Mouse (Mus musculus) kidney, embryonic 16.5 days (tissue): ENCODE results near the gene Ltbp3. TPM values are rescaled to one million over a fixed set of nuclear protein-coding genes. Genes with fewer than 3 reads are reported as not detected.
"Not testable (repeated sequence)": the region's sequence is repeated elsewhere in the genome, so short reads cannot be mapped to it uniquely, and the experiment has no call there.

Source experiments
- ATAC-seq: fragments of 200-750 bp; cut with Nextera tagmentation; 2 replicates; pipeline ENCODE4 v1.8.0; 2017; ENCODE audit warnings: moderate TSS enrichment; ENCODE audit not compliant: low FRiP score, low TSS enrichment
- H3K27ac ChIP-seq: fragments of 300-500 bp; sonication (generic); 2 replicates; pipeline ENCODE4 v1.5.1; 2014; ENCODE audit warnings: low read length
- H3K27me3 ChIP-seq: fragments of 300-500 bp; sonication (generic); 2 replicates; pipeline ENCODE4 v1.6.1; 2014; ENCODE audit warnings: low read length, control low read depth, mixed read lengths; ENCODE audit not compliant: insufficient read depth
- H3K36me3 ChIP-seq: fragments of 300-500 bp; sonication (generic); 2 replicates; pipeline ENCODE4 v1.6.1; 2014; ENCODE audit warnings: low read length, control low read depth, mixed read lengths; ENCODE audit not compliant: insufficient read depth
- H3K4me1 ChIP-seq: fragments of 300-500 bp; sonication (generic); 2 replicates; pipeline ENCODE4 v1.6.1; 2014; ENCODE audit warnings: low read length, control low read depth, mixed read lengths; ENCODE audit not compliant: insufficient read depth
- H3K4me2 ChIP-seq: fragments of 300-500 bp; sonication (generic); replicated peaks from 2 replicates; pipeline ENCODE4 v1.6.1; 2014; ENCODE audit warnings: low read depth, low read length
- H3K4me3 ChIP-seq: fragments of 300-500 bp; sonication (generic); 2 replicates; pipeline ENCODE4 v1.5.1; 2014; ENCODE audit warnings: mild to moderate bottlenecking, low read length
- H3K9ac ChIP-seq: fragments of 300-500 bp; sonication (generic); replicated peaks from 2 replicates; pipeline ENCODE4 v1.6.1; 2014; ENCODE audit warnings: low read length
- H3K9me3 ChIP-seq: fragments of 300-500 bp; sonication (generic); 2 replicates; pipeline ENCODE4 v1.6.1; 2016; ENCODE audit warnings: low read length, control low read depth
- WGBS: fragments of 180-500 bp; shearing (Covaris S2); extraction: QIAGEN DNeasy Blood & Tissue Kit; methylation state at CpG from one replicate; pipeline ENCODE4 v1.1.7; 2014; 5-methylcytosine and 5-hydroxymethylcytosine counted together
- polyA plus RNA-seq: library from polyadenylated mRNA; unstranded; fragments of >200 nt; fragmentation: Nextera tagmentation; extraction: Ambion mirVana; gene quantifications from 2 replicates; pipeline ENCODE4 v1.2.1, GENCODE M21; 2015

Ltbp3 gene
- polyA plus RNA-seq, 1 experiment from 2014 or later: 21.5 TPM

DNA sequence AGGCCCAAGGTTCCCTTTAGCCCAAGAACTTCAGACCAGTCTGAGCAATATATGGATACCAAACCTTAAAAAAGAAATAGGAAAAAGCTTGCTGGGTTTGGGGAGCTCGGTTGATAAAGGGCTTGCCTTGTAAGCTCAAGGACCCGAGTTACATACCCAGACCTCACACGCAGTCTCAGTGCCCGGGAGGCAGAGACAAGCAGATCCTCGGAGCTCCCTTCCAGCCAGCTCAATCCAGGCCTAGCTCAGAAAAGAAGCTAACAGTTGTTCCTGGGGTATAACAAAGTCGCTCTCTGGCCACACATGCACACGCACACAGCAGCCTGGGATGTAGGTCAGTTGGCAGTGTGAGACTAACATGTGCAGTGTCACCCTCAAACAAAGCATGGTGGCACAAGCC lies 47.2 kb downstream of the Ltbp3 start:
- WGBS: 89% methylated on average over 7 of the region's 7 CpGs
- Histone ChIP-seq H3K4me1 (peaks cover 6% of the 10 kb centered on the region; the same call in 1 of the 2 replicates), H3K36me3 (no peaks in the 10 kb centered on the region), H3K9ac (no peak overlapping the region; the same call in 1 of the 2 replicates), H3K4me3 (no peak overlapping the region), H3K27me3 (no peaks in the 10 kb centered on the region), H3K9me3 (no peaks in the 10 kb centered on the region), H3K4me2 (no peak overlapping the region), H3K27ac (no peak overlapping the region)
- ATAC-seq: no peak

DNA sequence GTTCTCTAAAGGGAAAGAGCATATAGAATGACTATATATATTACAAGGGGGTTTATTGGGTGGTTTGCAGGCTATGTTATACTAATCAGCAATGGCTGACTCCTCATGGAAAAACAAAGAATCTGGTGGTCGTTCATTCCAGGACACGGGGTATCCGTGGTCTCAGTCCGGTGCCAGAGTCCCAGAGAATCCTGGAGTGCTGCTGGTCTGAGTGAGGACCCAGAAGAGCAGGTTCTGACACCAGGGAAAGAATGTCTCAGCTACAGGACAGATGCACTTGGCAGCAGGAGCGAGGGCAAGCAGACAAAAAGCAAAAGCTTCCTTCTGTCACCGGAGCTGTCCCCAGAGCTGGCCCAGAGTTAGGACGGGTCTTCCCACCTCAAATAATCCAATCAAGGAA lies 47.9 kb downstream of the Ltbp3 start:
- 80% methylated on average over 7 of the region's 7 CpGs for WGBS
- no peak overlapping the region for H3K27ac ChIP-seq
- ATAC-seq: no peak

DNA sequence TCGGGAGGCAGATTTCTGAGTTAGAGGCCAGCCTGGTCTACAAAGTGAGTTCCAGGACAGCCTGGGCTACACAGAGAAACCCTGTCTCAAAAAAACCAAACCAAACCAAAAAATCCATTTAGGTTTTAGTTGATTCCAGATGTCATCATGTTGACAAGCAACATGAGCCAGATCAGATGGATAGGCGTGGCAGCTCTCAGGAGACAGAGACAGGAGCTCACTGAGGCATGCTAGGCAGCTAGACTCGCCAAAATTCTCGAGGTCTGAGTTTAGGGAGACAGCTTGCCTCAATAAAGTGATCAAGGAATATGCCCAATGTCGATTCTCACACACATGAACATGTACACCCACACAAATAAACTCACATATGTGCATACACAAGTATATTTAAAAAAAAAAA lies 48.4 kb downstream of the Ltbp3 start:
- H3K9ac ChIP-seq: no peak overlapping the region
- no peaks in the 10 kb centered on the region for H3K27me3 ChIP-seq
- H3K36me3 ChIP-seq: no peaks in the 10 kb centered on the region
- H3K4me3 ChIP-seq: no peak overlapping the region
- ATAC-seq: no peak
- peaks cover 6% of the 10 kb centered on the region; the same call in 1 of the 2 replicates for H3K4me1 ChIP-seq
- H3K27ac ChIP-seq: no peak overlapping the region
- no peak overlapping the region for H3K4me2 ChIP-seq
- WGBS: 64% methylated on average over 5 of the region's 5 CpGs
- no peaks in the 10 kb centered on the region for H3K9me3 ChIP-seq

More for the DNA sequence above, 47.9 kb downstream of the Ltbp3 start:
- Histone ChIP-seq H3K4me2 (no peak overlapping the region), H3K4me1 (peaks cover 6% of the 10 kb centered on the region; the same call in 1 of the 2 replicates), H3K4me3 (no peak overlapping the region), H3K9ac (no peak overlapping the region), H3K36me3 (no peaks in the 10 kb centered on the region), H3K27me3 (no peaks in the 10 kb centered on the region), H3K9me3 (no peaks in the 10 kb centered on the region)

DNA sequence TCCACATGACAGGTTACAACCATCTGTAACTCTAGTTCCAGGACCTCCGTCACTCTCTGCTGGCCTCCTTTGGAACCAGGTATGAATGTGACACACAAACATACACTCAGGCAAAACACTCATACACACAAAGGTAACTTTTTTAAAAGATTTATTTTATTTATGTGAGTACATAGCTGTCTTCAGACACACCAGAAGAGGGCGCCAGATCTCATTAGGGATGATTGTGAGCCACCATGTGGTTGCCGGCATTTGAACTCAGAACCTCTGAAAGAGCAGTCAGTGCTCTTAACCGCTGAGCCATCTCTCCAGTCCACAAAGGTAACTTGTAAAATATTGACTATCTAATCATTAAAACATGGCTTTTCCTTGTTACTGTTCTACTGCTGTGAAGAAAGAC lies 50.6 kb downstream of the Ltbp3 start:
- Histone ChIP-seq H3K9me3 (no peaks in the 10 kb centered on the region), H3K4me2 (no peak overlapping the region), H3K9ac (no peak overlapping the region), H3K4me1 (peaks cover 11% of the 10 kb centered on the region), H3K27ac (no peak overlapping the region), H3K36me3 (peaks cover 11% of the 10 kb centered on the region), H3K4me3 (no peak overlapping the region), H3K27me3 (no peaks in the 10 kb centered on the region)
- no peak for ATAC-seq
- 73% methylated on average over 4 of the region's 4 CpGs for WGBS

DNA sequence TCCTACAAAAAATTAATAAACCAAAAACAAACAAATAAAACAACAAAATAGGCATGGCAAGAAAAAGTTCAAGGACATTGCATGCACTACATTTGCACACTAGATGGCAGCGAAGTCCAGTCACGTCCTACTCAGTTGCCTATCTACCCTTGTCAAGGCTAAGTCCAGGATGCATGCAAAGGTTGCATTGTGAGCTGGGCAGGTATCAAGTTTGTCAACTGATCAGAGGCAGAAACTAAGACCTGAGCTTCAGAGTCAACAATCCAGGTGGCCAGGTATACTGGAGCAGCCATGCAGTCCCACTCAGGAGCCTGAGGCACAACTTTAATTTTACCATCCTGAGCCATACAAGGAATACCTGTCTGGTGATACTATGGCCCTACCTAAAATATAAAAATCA lies 52.4 kb downstream of the Ltbp3 start:
- 3% methylated on average over 2 of the region's 2 CpGs for WGBS
- H3K4me1 ChIP-seq: peaks cover 22% of the 10 kb centered on the region
- H3K4me3 ChIP-seq: no peak overlapping the region
- no peaks in the 10 kb centered on the region for H3K27me3 ChIP-seq
- H3K36me3 ChIP-seq: peaks cover 29% of the 10 kb centered on the region
- no peak overlapping the region for H3K4me2 ChIP-seq
- ATAC-seq: peak; percentile 64
- no peak overlapping the region for H3K9ac ChIP-seq
- no peaks in the 10 kb centered on the region for H3K9me3 ChIP-seq
- no peak overlapping the region for H3K27ac ChIP-seq

DNA sequence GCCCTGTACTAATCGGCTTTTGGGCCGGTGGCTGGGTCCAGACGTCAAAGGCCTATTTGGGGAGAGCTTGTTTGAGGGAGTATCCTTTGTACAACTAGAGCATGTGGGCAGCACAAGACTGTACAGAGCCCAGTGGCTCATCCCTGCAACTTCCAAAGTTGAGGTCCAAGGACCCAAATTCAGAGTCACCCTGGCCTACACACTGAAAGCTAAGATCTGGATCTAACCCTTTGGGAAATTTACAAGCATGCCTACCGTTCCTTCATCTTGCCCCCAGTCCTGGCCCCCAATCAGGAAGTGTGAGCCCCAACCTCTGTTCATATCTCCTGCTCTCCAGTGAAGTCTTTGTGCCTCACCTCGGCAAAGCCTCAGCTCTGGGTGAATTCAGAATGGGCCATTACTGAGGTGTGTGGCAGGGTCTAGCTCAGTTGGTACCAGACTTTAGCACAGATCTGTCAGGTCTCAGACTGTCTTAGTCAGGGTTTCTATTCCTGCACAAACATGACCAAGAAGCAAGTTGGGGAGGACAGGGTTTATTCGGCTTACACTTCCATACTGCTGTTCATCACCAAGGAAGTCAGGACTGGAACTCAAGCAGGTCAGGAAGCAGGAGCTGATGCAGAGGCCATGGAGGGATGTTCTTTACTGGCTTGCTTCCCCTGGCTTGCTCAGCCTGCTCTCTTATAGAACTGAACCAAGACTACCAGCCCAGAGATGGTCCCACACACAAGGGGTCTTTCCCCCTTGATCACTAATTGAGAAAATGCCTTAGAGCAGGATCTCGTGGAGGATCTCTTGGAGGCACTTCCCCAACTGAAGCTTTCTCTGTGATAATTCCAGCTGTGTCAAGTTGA lies 53.4 kb downstream of the Ltbp3 start:
- not testable (repeated sequence) for H3K9ac ChIP-seq, H3K27me3 ChIP-seq, H3K9me3 ChIP-seq, H3K4me2 ChIP-seq
- H3K27ac ChIP-seq: peak overlapping the region; percentile 46
- 16% methylated on average over 7 of the region's 7 CpGs for WGBS
- peaks cover 22% of the 10 kb centered on the region for H3K4me1 ChIP-seq
- H3K36me3 ChIP-seq: peaks cover 33% of the 10 kb centered on the region
- peak; percentile 67 for ATAC-seq
- H3K4me3 ChIP-seq: 0 out of 2 replicates have a peak overlapping the region, but pooled peaks have one; percentile 1

DNA sequence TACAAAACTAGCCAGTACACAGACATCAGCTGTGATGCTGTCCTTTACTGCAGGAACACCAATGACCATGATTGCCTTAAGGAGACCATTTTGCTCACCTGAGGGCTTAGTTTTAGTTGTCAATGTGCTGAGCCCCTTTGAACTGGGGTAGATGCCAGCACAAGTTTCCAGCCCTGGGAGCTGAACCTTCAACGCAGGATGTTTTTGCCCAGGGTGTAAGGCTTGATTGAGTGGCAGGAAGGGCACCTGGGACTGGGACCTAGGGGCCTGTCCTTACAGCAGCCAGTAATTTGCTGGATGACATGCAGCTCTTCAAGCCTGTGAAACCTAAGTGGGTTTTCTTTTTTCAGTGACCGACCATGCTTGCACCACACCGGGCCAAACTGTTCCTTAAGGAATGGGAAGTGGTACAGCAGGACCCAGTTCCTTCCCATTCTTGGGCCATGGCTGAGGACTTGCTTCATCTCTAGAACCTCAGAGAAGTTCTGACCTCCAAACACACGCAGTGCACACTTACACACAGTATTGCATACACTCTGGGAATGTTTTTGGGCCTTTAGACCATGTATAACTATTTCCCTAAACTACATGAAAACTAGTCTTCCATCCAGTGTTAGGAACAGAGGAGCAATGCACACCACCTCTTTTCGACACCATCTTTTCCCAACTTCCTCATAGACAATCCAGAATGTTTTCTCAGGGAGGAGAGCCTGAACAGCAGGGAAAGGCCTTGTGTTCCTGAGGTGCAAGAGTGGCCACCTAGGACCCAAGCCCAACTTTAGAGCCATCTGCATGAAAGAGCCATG lies 54.3 kb downstream of the Ltbp3 start:
- WGBS: 33% methylated on average over 5 of the region's 5 CpGs
- no peaks in the 10 kb centered on the region for H3K27me3 ChIP-seq
- H3K9me3 ChIP-seq: no peaks in the 10 kb centered on the region
- H3K4me1 ChIP-seq: peaks cover 22% of the 10 kb centered on the region
- peak overlapping the region; percentile 96 for H3K4me2 ChIP-seq
- peaks cover 35% of the 10 kb centered on the region for H3K36me3 ChIP-seq
- H3K9ac ChIP-seq: 0 out of 2 replicates have a peak overlapping the region, but pooled peaks have one; percentile 6
- peak overlapping the region; percentile 43 for H3K27ac ChIP-seq
- 0 out of 2 replicates have a peak overlapping the region, but pooled peaks have one; percentile 6 for H3K4me3 ChIP-seq
- peak; percentile 28 for ATAC-seq

DNA sequence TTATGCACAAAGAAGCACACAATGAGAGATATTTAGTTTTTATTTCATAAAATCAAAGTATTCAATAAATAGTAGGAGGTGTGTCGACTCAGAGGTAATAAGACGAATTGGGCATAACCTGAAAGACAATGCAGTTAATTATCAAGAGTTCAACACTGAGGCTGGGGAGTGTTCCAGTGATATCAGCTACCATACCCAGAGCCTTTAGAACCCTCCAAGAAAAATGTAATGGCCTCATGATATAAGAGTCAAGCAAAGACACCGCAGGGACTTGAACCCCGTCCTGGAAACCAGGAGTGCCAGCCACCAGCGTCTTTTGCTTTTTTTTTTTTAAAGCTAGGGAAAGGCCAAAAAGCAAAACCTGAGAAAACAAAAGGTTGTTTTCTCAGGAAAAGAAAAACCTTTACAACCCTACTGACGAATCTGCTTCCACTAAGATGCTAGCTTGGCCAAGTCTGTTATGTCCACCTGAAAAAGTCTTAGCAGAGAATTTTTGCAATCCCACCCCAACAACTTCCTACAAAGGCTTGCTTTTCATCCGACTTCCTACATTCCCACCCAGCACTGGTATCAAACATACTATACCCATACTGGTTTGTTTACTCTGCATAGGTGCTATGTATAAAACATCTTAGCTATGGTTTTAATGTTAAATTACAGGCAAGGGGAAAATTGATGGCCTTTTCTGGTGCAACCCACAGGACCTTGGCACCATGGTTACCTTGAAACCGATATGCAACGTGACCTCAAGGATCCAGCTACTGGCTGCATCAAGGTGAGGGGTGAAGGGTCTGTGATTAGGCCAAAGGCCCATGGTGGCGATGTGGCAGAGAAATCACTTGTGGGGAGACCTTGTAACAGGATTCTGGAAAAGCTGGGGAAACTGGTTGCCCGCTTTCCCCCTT lies 55.2 kb downstream of the Ltbp3 start:
- no peak for ATAC-seq
- WGBS: 46% methylated on average over 11 of the region's 11 CpGs
- H3K36me3 ChIP-seq: peaks cover 37% of the 10 kb centered on the region

DNA sequence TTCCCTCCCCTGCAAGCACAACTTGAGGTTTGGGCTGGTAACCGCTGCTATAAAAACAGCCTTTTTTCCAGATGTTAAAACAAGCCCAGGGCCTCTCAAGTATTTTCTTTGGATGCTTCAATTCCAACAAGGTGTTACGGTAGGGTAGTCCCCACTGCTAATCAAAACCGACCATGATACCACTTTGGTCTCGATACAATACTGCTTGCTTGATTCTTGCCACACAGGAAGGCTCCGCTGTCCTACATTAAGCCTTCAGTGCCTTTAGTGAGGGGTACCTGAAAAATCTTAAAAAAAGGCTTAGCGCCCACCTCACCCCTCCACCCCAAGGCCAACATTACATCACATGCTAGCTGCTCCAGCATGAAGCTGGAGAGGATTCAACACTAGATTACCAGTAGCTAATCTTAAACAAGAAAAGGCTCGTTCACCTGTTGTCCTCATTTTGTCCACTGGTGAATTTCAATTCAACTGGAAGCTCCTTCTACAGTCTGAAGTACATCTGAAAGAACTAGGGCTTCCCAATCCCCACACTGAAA lies 55.9 kb downstream of the Ltbp3 start:
- Histone ChIP-seq H3K4me3 (peak overlapping the region; percentile 71), H3K36me3 (peaks cover 37% of the 10 kb centered on the region)
- WGBS: 48% methylated on average over 7 of the region's 7 CpGs

More for the DNA sequence above, 55.2 kb downstream of the Ltbp3 start:
- peak overlapping the region; percentile 73 for H3K27ac ChIP-seq
- peak overlapping the region; percentile 71 for H3K4me3 ChIP-seq
- peaks cover 22% of the 10 kb centered on the region for H3K4me1 ChIP-seq
- H3K4me2 ChIP-seq: peak overlapping the region; percentile 96
- H3K9ac ChIP-seq: peak overlapping the region; percentile 83
- H3K9me3 ChIP-seq: no peaks in the 10 kb centered on the region
- no peaks in the 10 kb centered on the region for H3K27me3 ChIP-seq

More for the DNA sequence above, 55.9 kb downstream of the Ltbp3 start:
- Histone ChIP-seq H3K4me2 (peak overlapping the region; percentile 96), H3K4me1 (peaks cover 22% of the 10 kb centered on the region), H3K9ac (peak overlapping the region; percentile 83), H3K27ac (peak overlapping the region; percentile 73), H3K9me3 (no peaks in the 10 kb centered on the region), H3K27me3 (no peaks in the 10 kb centered on the region)
- no peak for ATAC-seq
